Mouse (Mus musculus) cerebellum, adult 9-10 months (tissue): Measurements from ENCODE around the gene Fcgrt.
A peak's percentile ranks its signal among the peaks of the same experiment; 100 is the strongest.

Experiments used
- DNase-seq: peaks from one replicate; pipeline ENCODE4 v3.0.0; 2022

The Fcgrt gene

GRCm38 (mm10) chr7:45053931-45054510, 49.6 kb downstream of the Fcgrt start:
- peak; percentile 98 for DNase-seq

GRCm38 (mm10) chr7:45053117-45053930, 50.3 kb downstream of the Fcgrt start:
- DNase-seq = peak; percentile 85

- no peak for DNase-seq
Measured at GRCm38 (mm10) chr7:45052862-45053116, 50.9 kb downstream of the Fcgrt start, which contains the start of gene Prr12. Gene Prr12 (minus strand): TSS chr7:45052881.

GRCm38 (mm10) chr7:45052181-45052861, 51.3 kb downstream of the Fcgrt start:
- DNase-seq = peak; percentile 79

- DNase-seq = peak; percentile 57
Measured at GRCm38 (mm10) chr7:45051601-45051974, 52.1 kb downstream of the Fcgrt start.

GRCm38 (mm10) chr7:45050945-45051600, 52.6 kb downstream of the Fcgrt start:
- peak; percentile 85 for DNase-seq

GRCm38 (mm10) chr7:45048923-45049657, 54.6 kb downstream of the Fcgrt start:
- DNase-seq = no peak

- DNase-seq = peak; percentile 50
Measured at GRCm38 (mm10) chr7:45048001-45048890, 55.4 kb downstream of the Fcgrt start.

GRCm38 (mm10) chr7:45047491-45047890, 56.2 kb downstream of the Fcgrt start:
- no peak for DNase-seq

GRCm38 (mm10) chr7:45046853-45047350, 56.7 kb downstream of the Fcgrt start:
- DNase-seq = no peak

GRCm38 (mm10) chr7:45045741-45046140, 57.9 kb downstream of the Fcgrt start:
- no peak for DNase-seq

GRCm38 (mm10) chr7:45043307-45043706, 60.3 kb downstream of the Fcgrt start:
- DNase-seq = no peak
